7 mouse cellular contexts compared by ENCODE assay signal in the genomic region with DNA sequence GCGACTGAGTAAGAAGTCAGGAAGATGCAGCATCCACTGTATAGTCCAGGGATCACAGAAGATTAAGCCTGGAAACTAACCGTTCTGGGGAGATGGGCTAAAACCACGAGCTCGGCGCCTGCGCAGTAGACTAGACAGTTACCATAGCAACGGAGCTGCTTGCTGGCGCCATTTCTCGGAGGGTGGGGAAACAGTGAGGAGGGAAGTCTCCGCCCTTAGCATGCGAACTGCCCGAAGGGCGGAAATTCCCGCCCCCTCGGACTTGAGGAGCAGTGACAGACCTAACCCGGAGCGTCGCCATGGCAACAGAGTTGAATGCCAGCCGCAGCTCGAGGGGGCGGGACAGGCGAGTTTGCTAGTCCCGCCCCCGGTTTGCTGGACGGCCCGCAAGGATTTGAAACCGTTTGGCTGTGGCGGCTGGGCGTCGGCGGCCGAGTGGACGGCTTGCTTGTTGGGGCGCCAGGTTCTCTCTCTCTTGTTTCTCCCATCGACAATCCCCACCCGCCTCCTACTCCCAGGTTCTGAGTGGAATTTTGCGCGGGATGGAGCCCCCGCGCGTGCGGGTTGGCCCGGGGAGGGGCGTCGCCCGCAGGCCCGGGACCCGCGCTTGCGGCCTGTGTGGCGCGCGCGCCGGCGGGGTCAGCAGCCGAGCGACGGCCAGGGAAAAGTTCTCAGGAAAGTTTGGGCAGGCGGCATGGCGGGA. TPM values are rescaled to one million over a fixed set of nuclear protein-coding genes. Genes with fewer than 3 reads are reported as not detected.
DNase-seq lines count a peak whose midpoint lies in the region; ATAC-seq lines count a peak whose summit lies in the region.

TSS of gene Cep112 (plus strand) at position 304 of the 703 bp plus-strand sequence.

- H3K4me1 ChIP-seq in intestine, embryonic 15.5 days (replicated peaks) = 0 out of 2 replicates have a peak, but pooled peaks cover 3% of the 10 kb centered on the region
- H3K4me1 ChIP-seq in midbrain, embryonic 10.5 days = peaks cover 45% of the 10 kb centered on the region

- no peak within 1 kb of the TSS for H3K27ac ChIP-seq in intestine, embryonic 15.5 days
- H3K27ac ChIP-seq in midbrain, embryonic 10.5 days (replicated peaks) = peak within 1 kb of the TSS; percentile 95

- H3K27me3 ChIP-seq in intestine, embryonic 15.5 days (replicated peaks) = no peaks in the 10 kb centered on the region
- H3K27me3 ChIP-seq in midbrain, embryonic 10.5 days (ENCODE audit: low read depth, poor library complexity, severe bottlenecking) = peaks cover 14% of the 10 kb centered on the region

- peak within 1 kb of the TSS; percentile 68 for H3K4me3 ChIP-seq in intestine, embryonic 15.5 days (replicated peaks)
- H3K4me3 ChIP-seq in midbrain, embryonic 10.5 days = peak within 1 kb of the TSS; percentile 74

- ATAC-seq in intestine, embryonic 15.5 days = peak; percentile 98

- H3K36me3 ChIP-seq in intestine, embryonic 15.5 days = no peaks in the 10 kb centered on the region
- H3K36me3 ChIP-seq in midbrain, embryonic 10.5 days = no peaks in the 10 kb centered on the region

- 1% methylated on average over 61 of the region's 61 CpGs for WGBS in intestine, embryonic 15.5 days
- under 1% methylated on average over 61 of the region's 61 CpGs for WGBS in midbrain, embryonic 10.5 days

- intact Hi-C loops in gastrocnemius, postnatal 36 days (cut with DNase I) = loop anchor here (10.0 kb wide), 1 partner anchor 800 kb away; no protein-coding TSS in a partner anchor
- intact Hi-C loops in left cerebral cortex, postnatal 25 days (cut with DNase I) = no loop called here

- no peaks in the 10 kb centered on the region for H3K9me3 ChIP-seq in intestine, embryonic 15.5 days
- H3K9me3 ChIP-seq in midbrain, embryonic 10.5 days (replicated peaks) = no peaks in the 10 kb centered on the region

- peak within 1 kb of the TSS; percentile 76 for H3K9ac ChIP-seq in intestine, embryonic 15.5 days

- H3K4me2 ChIP-seq in intestine, embryonic 15.5 days (replicated peaks) = peak within 1 kb of the TSS; percentile 79

- peak; percentile 99 for DNase-seq in adrenal gland, adult 2 months
- peak; percentile 99 for DNase-seq in embryo, embryonic 11.5 days (ENCODE audit: low read depth, low spot score)
- DNase-seq in gastrocnemius, postnatal 36 days = peak; percentile 90 to 94
- peak; percentile 94 to 98 for DNase-seq in left cerebral cortex, postnatal 25 days (ENCODE audit: low spot score in 2 of 2)
- peak; percentile 99 for DNase-seq in midbrain, embryonic 10.5 days (ENCODE audit: low spot score)
- peak; percentile 91 for DNase-seq in right cerebral cortex, postnatal 4 days

RNA-seq across cellular contexts. Expression of gene Cep112, which starts in this region (rescaled TPM):
- total RNA-seq in adrenal gland, adult 2 months (2021) = 10 to 100 TPM in 1 of 2 experiments, 1 to 10 TPM in 1; 9.0 to 12.0 TPM
- 0.17 and 0.48 TPM in 2 replicates for polyA plus RNA-seq in adrenal gland, adult 2 months (2012; rRNA removed)
- 1 to 10 TPM; 1.9 to 2.2 TPM for total RNA-seq in gastrocnemius, postnatal 36 days (2021)
- 7.6 and 9.2 TPM in 2 replicates for polyA plus RNA-seq in intestine, embryonic 15.5 days (2015; fragmentation: Nextera tagmentation; extraction: Ambion mirVana)
- 1 to 10 TPM; 5.8 to 9.0 TPM for total RNA-seq in left cerebral cortex, postnatal 25 days (2021)
- polyA plus RNA-seq in midbrain, embryonic 10.5 days (2016; fragmentation: Nextera tagmentation; extraction: Ambion mirVana) = 13.3 and 15.6 TPM in 2 replicates
